Mouse (Mus musculus): Measurements from ENCODE around the gene Cpeb3.
A peak's percentile ranks its signal among the peaks of the same experiment; 100 is the strongest.
"Not testable (repeated sequence)": the region's sequence is repeated elsewhere in the genome, so short reads cannot be mapped to it uniquely, and the experiment has no call there.

The Cpeb3 gene

GRCm38 (mm10) chr19:37208176-37208755 lies at the start of gene Cpeb3:
Gene Cpeb3 (minus strand): TSS chr19:37208601.
- peak; percentile 14 to 17 for DNase-seq

- DNase-seq, result no peak
Measured at GRCm38 (mm10) chr19:37255321-37255720, 46.9 kb upstream of the Cpeb3 start.

GRCm38 (mm10) chr19:37252104-37252503 lies 43.7 kb upstream of the Cpeb3 start:
- DNase-seq, result no peak

- no peak for DNase-seq
Measured at GRCm38 (mm10) chr19:37248199-37248598, 39.8 kb upstream of the Cpeb3 start.

- no peak for DNase-seq
Measured at GRCm38 (mm10) chr19:37246859-37247258, 38.5 kb upstream of the Cpeb3 start.

- no peak for DNase-seq
Measured at GRCm38 (mm10) chr19:37242707-37243106, 34.3 kb upstream of the Cpeb3 start.

GRCm38 (mm10) chr19:37241201-37241600 lies 32.8 kb upstream of the Cpeb3 start:
- DNase-seq, result no peak

- DNase-seq, result no peak
Measured at GRCm38 (mm10) chr19:37239096-37239495, 30.7 kb upstream of the Cpeb3 start.

- DNase-seq, result no peak
Measured at GRCm38 (mm10) chr19:37238651-37239050, 30.2 kb upstream of the Cpeb3 start.

GRCm38 (mm10) chr19:37237712-37238437 lies 29.5 kb upstream of the Cpeb3 start:
- DNase-seq, result no peak

GRCm38 (mm10) chr19:37237306-37237705 lies 28.9 kb upstream of the Cpeb3 start:
- no peak for DNase-seq

- no peak for DNase-seq
Measured at GRCm38 (mm10) chr19:37235818-37236217, 27.4 kb upstream of the Cpeb3 start.

- no peak for DNase-seq
Measured at GRCm38 (mm10) chr19:37233561-37234539, 25.4 kb upstream of the Cpeb3 start.

GRCm38 (mm10) chr19:37232598-37232997 lies 24.2 kb upstream of the Cpeb3 start:
- not testable (repeated sequence) for DNase-seq

GRCm38 (mm10) chr19:37225197-37225862 lies 16.9 kb upstream of the Cpeb3 start:
- no peak for DNase-seq

GRCm38 (mm10) chr19:37214711-37215110 lies 6.3 kb upstream of the Cpeb3 start:
- no peak for DNase-seq

- no peak for DNase-seq
Measured at GRCm38 (mm10) chr19:37211416-37211815, 3.0 kb upstream of the Cpeb3 start.

GRCm38 (mm10) chr19:37210457-37210856 lies 2.1 kb upstream of the Cpeb3 start:
- no peak for DNase-seq

GRCm38 (mm10) chr19:37209467-37210128 lies 1.2 kb upstream of the Cpeb3 start:
- no peak for DNase-seq

- DNase-seq, result no peak
Measured at GRCm38 (mm10) chr19:37208986-37209385, 585 bp upstream of the Cpeb3 start.

GRCm38 (mm10) chr19:37207303-37208175 lies 862 bp downstream of the Cpeb3 start, which contains the start of gene March5:
Gene March5 (plus strand): TSS chr19:37207543.
- peak; percentile 83 to 88 for DNase-seq

All from thymus, postnatal 36 days (tissue).